Comparison of ENCODE assay signal across 15 mouse cellular contexts in genomic region chr1:58962418-58962817, GRCm38 (mm10). TPM values are rescaled to one million over a fixed set of nuclear protein-coding genes. Genes with fewer than 3 reads are reported as not detected.
DNase-seq lines count a peak whose midpoint lies in the region; ATAC-seq and TF ChIP-seq lines count a peak whose summit lies in the region.
"Had no signal": no experiment of that assay in that cellular context is flagged by ENCODE, and none has a peak within 500 bp of the region (broad histone marks: within the 10 kb centered on the region; RNA-seq: fewer than 3 reads in every experiment).

No protein-coding gene starts in this region.

- TF ChIP-seq EP300 in liver, embryonic 14.5 days (IDR thresholded peaks at IDR 0.05; ENCODE audit: low read depth), result peak; percentile 97

- H3K36me3 ChIP-seq in heart, embryonic 13.5 days, result no peaks in the 10 kb centered on the region; the same call in 1 of the 2 replicates
- peaks cover 16% of the 10 kb centered on the region for H3K36me3 ChIP-seq in liver, embryonic 14.5 days (replicated peaks; ENCODE audit: control insufficient read depth, insufficient read depth, low read depth)
- H3K36me3 ChIP-seq: lung, embryonic 15.5 days had no signal

- intact Hi-C loops in heart, postnatal 25 days (cut with DNase I), result no loop called here

- 0 out of 2 replicates have a peak overlapping the region, but pooled peaks have one; percentile 40 for H3K9ac ChIP-seq in heart, embryonic 13.5 days
- peak overlapping the region; percentile 80 for H3K9ac ChIP-seq in liver, embryonic 14.5 days (replicated peaks)
- H3K9ac ChIP-seq: lung, embryonic 15.5 days had no signal

- peaks cover 87% of the 10 kb centered on the region for H3K4me1 ChIP-seq in heart, embryonic 13.5 days
- peaks cover 26% of the 10 kb centered on the region for H3K4me1 ChIP-seq in brown adipose tissue, adult 24 weeks (ENCODE audit: control insufficient read depth, insufficient read depth, insufficient read length, low read length)
- H3K4me1 ChIP-seq in liver, embryonic 14.5 days (replicated peaks; ENCODE audit: control insufficient read depth in 2 of 2, insufficient read depth in 2 of 2, low read length in 1 of 2), result peaks cover 88% of the 10 kb centered on the region in 2 experiments

- ATAC-seq in heart, embryonic 13.5 days (ENCODE audit: extremely low read depth, insufficient number of reproducible peaks, low FRiP score, low TSS enrichment), result no peak
- peak; percentile 88 for ATAC-seq in liver, embryonic 14.5 days (ENCODE audit: insufficient read depth)

- WGBS in heart, embryonic 13.5 days, result 46% methylated on average over 5 of the region's 5 CpGs
- WGBS in liver, embryonic 14.5 days (ENCODE audit: insufficient replicate concordance), result 15% methylated on average over 5 of the region's 5 CpGs

- no peaks in the 10 kb centered on the region for H3K9me3 ChIP-seq in heart, embryonic 13.5 days
- no peaks in the 10 kb centered on the region for H3K9me3 ChIP-seq in liver, embryonic 14.5 days (ENCODE audit: control insufficient read depth, low read length)
- H3K9me3 ChIP-seq: lung, embryonic 15.5 days had no signal

- H3K4me2 ChIP-seq in heart, embryonic 13.5 days, result peak overlapping the region; percentile 29
- peak overlapping the region; percentile 78 for H3K4me2 ChIP-seq in liver, embryonic 14.5 days (ENCODE audit: low read depth)
- H3K4me2 ChIP-seq: lung, embryonic 15.5 days had no signal

- TF ChIP-seq CTCF in liver, embryonic 14.5 days (IDR thresholded peaks at IDR 0.05; ENCODE audit: low read depth), result no peak

- H3K27ac ChIP-seq in heart, embryonic 13.5 days (replicated peaks), result peak overlapping the region; percentile 45; the same call in 1 of the 2 replicates
- H3K27ac ChIP-seq in brown adipose tissue, adult 24 weeks (replicated peaks; ENCODE audit: low read depth, low read length), result 0 out of 2 replicates have a peak overlapping the region, but pooled peaks have one; percentile 10
- H3K27ac ChIP-seq in liver, embryonic 14.5 days, result peak overlapping the region; percentile 99
- H3K27ac ChIP-seq: layer of hippocampus, adult 2 months; lung, embryonic 15.5 days had no signal

- no peak for DNase-seq in heart, postnatal 25 days (ENCODE audit: low spot score)
- peak; percentile 25 to 35 for DNase-seq in cerebellum, postnatal 10 days
- DNase-seq in liver, embryonic 14.5 days (ENCODE audit: low read depth in 3 of 3, low spot score in 3 of 3), result peak; percentile 84 to 88 (median 85)
- no peak for DNase-seq in retina, postnatal 1 day
- no peak for DNase-seq in adrenal gland, postnatal 25 days
- no peak for DNase-seq in frontal cortex, adult 2 months (ENCODE audit: extremely low spot score in 1 of 2, low spot score in 1 of 2)
- DNase-seq: embryo, embryonic 11 days; gastrocnemius, postnatal 14 days; spleen, adult 18-20 months; thymus, postnatal 14 days had no signal

- no peak overlapping the region for H3K4me3 ChIP-seq in heart, embryonic 13.5 days
- H3K4me3 ChIP-seq in brown adipose tissue, adult 24 weeks (ENCODE audit: insufficient read depth, low read depth, low read length), result no peak overlapping the region
- peak overlapping the region; percentile 15 to 43; a peak in 3 of 4 replicates for H3K4me3 ChIP-seq in liver, embryonic 14.5 days (ENCODE audit: insufficient read depth in 1 of 2, low read depth in 2 of 2, low read length in 2 of 2)
- H3K4me3 ChIP-seq: layer of hippocampus, adult 2 months; lung, embryonic 15.5 days; myocyte had no signal

- H3K27me3 ChIP-seq in heart, embryonic 13.5 days (replicated peaks), result no peaks in the 10 kb centered on the region
- H3K27me3 ChIP-seq in liver, embryonic 14.5 days (ENCODE audit: control insufficient read depth, insufficient read depth, low read length), result no peaks in the 10 kb centered on the region
- H3K27me3 ChIP-seq: lung, embryonic 15.5 days had no signal

RNA-seq across cellular contexts. Expression of gene Trak2, which starts 10.8 kb away (rescaled TPM):
- 24.9 and 25.4 TPM in 2 replicates for polyA plus RNA-seq in heart, embryonic 13.5 days (2015; fragmentation: Nextera tagmentation; extraction: Ambion mirVana)
- 100 to 1,000 TPM; 185 to 192 TPM for total RNA-seq in heart, postnatal 25 days (2021)
- 24.9 and 35.7 TPM in 2 replicates for polyA plus RNA-seq in brown adipose tissue, adult 24 weeks (2012; ENCODE audit: insufficient read depth, insufficient read length, missing spikeins)
- polyA plus RNA-seq in liver, embryonic 14.5 days (2012; rRNA removed), result 47.7 and 51.2 TPM in 2 replicates
- 43.1 and 52.4 TPM in 2 replicates for polyA plus RNA-seq in liver, embryonic 14.5 days (2014; fragmentation: Nextera tagmentation; extraction: Ambion mirVana)
- total RNA-seq in adrenal gland, postnatal 25 days (2021), result 49.7 and 50.2 TPM in 2 replicates
- polyA plus RNA-seq in frontal cortex, adult 2 months (2012; rRNA removed), result 74.6 and 77.6 TPM in 2 replicates

RNA-seq across cellular contexts. Expression of gene Stradb, which starts 10.9 kb away (rescaled TPM):
- 24.1 and 27.4 TPM in 2 replicates for polyA plus RNA-seq in heart, embryonic 13.5 days (2015; fragmentation: Nextera tagmentation; extraction: Ambion mirVana)
- total RNA-seq in heart, postnatal 25 days (2021), result 10 to 100 TPM; 55.0 to 57.1 TPM
- polyA plus RNA-seq in brown adipose tissue, adult 24 weeks (2012; ENCODE audit: insufficient read depth, insufficient read length, missing spikeins), result 53.2 and 63.6 TPM in 2 replicates
- polyA plus RNA-seq in liver, embryonic 14.5 days (2012; rRNA removed), result 15.9 and 17.1 TPM in 2 replicates
- 44.1 and 46.1 TPM in 2 replicates for polyA plus RNA-seq in liver, embryonic 14.5 days (2014; fragmentation: Nextera tagmentation; extraction: Ambion mirVana)
- 32.1 and 41.8 TPM in 2 replicates for total RNA-seq in adrenal gland, postnatal 25 days (2021)
- polyA plus RNA-seq in frontal cortex, adult 2 months (2012; rRNA removed), result 30.6 and 35.1 TPM in 2 replicates

Comparison
In these comparisons a context has a peak if more than half of its experiments do, and no peak if none do; other contexts are left out.
1. H3K27ac ChIP-seq: peak in every context shown above with its lines; median percentile 99 in liver, embryonic 14.5 days; 45 in heart, embryonic 13.5 days; 10 in brown adipose tissue, adult 24 weeks.
2. H3K4me3 ChIP-seq: peak in liver, embryonic 14.5 days (2 of 2); none in heart, embryonic 13.5 days (single experiment) and brown adipose tissue, adult 24 weeks (single experiment).
3. DNase-seq: peak in cerebellum, postnatal 10 days (2 of 2) and liver, embryonic 14.5 days (3 of 3); none in heart, postnatal 25 days (single experiment), retina, postnatal 1 day (single experiment), adrenal gland, postnatal 25 days (single experiment) and frontal cortex, adult 2 months (0 of 2).